Mouse (Mus musculus): Measurements from ENCODE around the gene Evi2a. TPM values are rescaled to one million over a fixed set of nuclear protein-coding genes. Genes with fewer than 3 reads are reported as not detected.
A peak's percentile ranks its signal among the peaks of the same experiment; 100 is the strongest.

Evi2a gene
- total RNA-seq, 2 experiments from 2014 or later = 3.1 to 3.7 TPM

DNA sequence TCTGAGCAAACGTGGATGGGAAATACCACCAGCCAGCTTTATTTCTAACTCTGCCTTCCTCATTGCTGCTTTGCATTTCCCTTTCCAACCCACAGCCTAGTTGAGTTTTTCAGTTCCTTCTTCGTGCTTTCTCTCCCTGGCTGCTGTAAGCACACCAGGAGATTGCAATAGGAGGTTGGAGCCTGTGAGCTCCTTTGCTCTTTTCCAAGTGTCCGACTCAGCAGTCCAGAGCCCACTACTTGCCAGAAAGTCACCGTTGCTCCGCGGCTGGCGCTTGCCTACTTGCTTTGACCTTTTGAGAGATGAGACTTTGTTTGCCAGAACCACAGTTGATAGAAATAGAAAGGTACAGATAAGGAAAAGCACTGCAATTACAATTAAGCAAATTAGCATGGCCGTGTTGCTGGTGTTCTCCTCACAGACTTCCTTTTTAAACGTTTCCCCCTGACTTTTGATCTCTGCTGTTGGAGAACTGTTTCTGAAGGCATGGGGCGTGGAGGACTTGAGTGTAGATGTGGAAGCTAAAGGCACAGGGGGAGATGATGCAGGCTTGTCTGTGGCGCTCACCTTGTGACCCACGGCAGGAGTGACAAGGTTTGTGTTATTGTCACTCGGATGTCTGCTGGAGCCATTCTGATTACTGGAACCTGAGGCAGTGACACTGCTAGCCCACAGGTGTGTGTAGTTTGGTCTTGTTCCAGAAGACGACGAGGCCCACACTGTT, 3.2 kb downstream of the Evi2a start:
- peak; percentile 22 to 51 for DNase-seq
- intact Hi-C loops (cut with DNase I) = no loop called here

DNA sequence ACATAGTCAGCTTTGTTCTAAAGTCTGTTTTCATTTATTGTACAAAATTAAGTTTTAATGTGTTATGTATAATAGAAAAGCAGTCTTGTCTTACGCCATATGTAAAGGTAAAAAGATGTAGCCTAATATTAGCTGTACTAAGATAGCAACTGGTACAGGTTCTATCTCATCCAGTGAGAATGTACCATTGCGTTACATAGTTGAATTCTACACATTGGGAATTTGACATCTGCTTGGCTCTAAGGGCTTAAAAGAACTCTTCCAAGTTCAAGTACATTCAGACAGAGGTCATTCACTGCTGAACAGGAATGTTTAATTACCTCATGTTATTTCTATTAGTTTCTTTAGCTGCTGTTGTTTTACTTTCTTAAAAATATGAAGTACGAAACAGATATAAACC, 3.9 kb downstream of the Evi2a start:
- intact Hi-C loops (cut with DNase I) = no loop called here
- no peak for DNase-seq

DNA sequence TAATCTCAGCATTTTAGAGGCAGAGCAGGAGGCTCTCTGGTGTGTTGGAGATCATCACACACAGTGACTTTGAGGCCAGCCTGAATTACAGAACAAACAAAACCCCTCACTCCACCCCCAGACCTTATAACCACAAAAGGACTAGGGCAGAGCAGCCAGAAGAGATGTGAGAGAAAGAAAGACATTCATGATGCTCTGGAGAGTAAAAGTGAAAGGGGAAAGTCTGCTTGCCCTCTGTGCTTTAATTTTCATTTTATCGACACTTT, 6.2 kb downstream of the Evi2a start:
- DNase-seq = no peak
- intact Hi-C loops (cut with DNase I) = no loop called here

DNA sequence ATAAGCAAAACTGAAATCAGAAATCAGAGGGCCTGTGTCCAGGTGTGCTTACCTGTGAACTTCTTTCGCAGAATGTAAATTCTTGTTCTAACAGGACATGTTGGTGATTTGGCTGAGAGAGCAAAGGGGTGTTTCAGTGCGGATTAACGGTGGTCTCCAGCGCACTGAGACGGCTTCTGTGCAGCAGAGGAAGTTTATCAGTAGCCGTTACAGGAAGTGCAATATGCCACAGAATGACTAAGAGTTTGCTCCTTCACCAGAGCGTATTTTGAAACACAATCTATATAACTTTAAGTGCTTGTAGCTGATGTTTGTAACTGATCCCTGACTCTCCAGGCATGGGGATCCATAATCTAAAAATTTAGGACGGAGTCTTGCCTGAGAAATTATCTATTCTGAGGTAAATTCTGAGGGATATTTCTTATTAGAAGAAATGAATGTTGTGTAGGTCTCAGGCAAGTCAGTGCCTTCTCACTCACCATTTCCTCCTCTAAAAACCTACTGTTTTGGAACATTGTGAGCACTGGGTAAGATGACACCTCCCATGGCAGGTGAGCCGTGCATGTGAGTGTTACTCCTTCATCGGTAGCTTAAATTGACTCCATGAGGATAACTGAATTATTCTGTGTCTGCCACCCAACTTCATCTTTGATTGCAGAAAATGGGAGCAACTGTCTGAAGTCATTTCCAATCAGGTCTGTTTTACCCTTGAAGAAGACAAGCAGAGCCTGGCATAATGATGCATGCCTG, 6.7 kb downstream of the Evi2a start, which contains the start of gene Evi2b:
Evi2b (minus strand) TSS at position 203 of the 750 bp plus-strand sequence.
- DNase-seq = no peak

DNA sequence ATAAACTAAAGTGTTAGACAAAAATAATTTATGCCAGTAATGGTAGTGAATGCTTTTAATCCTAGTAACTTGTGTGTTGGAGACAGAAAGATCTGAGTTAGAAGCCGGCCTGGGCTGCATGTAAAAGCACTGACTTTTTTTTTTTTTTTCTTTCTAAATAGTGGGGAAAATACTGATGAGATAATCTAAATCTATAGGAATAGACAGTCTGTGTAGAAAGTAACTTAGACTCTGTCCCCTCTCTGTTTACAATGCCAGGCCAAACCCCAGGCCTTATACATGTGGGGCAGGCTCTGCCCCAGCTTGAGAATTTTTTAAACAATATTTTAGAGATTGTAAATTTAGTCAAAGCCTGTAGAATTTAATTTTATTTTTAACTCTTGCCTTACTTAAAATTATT, 7.5 kb downstream of the Evi2a start:
- no peak for DNase-seq
- intact Hi-C loops (cut with DNase I) = no loop called here

More for the DNA sequence above, 6.7 kb downstream of the Evi2a start, which contains the start of gene Evi2b:
- intact Hi-C loops (cut with DNase I) = no loop called here

DNA sequence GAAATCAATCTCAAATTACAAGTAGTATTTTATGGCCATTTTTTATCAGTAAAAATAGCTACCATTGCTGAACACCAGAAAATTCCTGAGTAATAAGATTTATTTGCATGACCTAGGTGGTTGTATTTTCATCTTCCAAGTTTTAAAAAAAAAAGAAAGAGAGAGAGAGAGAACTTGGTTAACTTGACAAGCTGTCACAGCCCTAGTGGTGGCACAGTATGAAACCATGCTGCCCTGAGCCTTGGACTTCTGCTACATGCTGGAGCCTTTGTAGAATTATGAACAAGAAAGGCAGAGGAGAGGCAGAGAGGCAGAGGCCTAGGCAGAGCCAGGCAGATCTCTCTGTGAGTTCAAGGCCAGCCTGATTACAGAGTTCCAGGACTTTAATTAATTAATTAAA, 8.5 kb downstream of the Evi2a start:
- intact Hi-C loops (cut with DNase I) = no loop called here

DNA sequence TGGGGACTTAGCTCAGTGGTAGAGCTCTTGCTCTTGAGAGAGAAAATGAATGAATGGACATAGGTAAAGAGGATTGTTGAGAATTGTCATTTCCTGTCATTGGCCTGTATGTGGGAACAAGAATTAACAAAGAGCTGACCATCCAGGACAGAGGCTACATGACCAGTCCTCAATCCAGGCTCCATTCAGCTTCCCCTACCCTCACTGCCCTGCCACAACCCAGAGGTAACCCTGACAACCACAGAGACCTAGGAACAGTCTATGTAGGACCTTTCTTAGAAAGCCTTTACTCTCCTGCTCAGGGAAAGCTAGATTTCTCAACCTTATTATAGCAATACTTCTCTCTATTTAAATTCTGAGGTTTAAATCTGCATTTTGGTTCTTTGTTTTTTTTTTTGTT, 9.6 kb downstream of the Evi2a start:
- DNase-seq = no peak
- intact Hi-C loops (cut with DNase I) = no loop called here

More for the DNA sequence above, 8.5 kb downstream of the Evi2a start:
- no peak for DNase-seq

DNA sequence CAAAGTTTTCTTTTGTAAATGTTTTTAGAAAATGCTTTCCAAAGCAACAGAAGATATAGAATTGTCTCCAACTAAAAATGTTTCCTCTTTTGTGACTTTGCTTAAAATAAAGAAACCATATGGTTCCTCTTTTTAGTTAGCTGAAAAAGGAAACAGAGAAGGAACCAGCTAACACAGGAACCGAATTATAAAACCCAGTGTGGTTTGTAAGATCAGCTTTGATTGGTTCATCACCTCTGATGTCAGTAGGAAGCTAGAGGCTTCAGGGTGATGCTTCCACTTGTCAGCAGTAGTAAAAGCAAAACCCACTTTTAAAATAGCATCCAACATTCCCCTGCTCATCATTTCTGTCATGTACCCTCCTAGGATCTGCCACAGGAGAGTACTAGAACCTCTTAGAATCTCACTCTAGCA, 10.5 kb downstream of the Evi2a start:
- intact Hi-C loops (cut with DNase I) = no loop called here
- no peak for DNase-seq

DNA sequence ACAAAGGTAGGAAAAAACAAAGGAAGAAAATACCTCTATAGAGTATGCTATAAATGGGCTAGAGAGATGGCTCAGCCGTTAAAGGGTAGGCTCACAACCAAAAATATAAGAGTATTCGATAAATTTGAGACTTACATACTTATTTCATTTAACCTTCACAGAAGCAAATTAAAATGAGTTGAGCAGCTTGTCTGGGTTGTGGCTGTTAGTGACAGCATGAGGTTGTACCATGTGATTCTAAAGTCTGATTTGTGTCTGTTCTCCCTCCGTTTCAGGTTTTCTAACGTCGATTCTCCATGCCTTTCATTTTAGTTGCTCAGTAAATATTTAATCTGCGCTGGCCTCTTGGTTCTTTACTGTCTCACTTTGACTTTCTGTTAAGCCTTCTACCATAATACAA, 11.1 kb downstream of the Evi2a start:
- DNase-seq = no peak
- intact Hi-C loops (cut with DNase I) = no loop called here

DNA sequence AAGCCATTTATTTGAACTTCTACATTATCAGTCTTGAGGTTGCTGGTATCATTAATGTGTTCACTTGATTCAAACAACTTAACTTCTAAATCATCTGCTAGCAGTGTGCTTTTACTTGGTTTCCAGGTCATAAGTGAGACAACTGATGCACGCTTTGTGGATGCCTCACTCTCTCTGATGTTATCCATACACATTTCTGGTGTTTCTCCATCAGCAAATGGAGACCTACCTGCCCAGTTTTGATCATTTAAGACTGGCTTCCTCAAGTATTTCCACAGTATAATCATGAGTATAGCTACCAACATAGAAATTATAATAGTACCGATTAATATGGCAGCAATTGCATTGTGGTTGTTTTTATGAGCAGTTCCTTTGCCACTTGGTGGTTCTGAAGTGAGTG, 14.6 kb downstream of the Evi2a start:
- DNase-seq = no peak
- intact Hi-C loops (cut with DNase I) = no loop called here

DNA sequence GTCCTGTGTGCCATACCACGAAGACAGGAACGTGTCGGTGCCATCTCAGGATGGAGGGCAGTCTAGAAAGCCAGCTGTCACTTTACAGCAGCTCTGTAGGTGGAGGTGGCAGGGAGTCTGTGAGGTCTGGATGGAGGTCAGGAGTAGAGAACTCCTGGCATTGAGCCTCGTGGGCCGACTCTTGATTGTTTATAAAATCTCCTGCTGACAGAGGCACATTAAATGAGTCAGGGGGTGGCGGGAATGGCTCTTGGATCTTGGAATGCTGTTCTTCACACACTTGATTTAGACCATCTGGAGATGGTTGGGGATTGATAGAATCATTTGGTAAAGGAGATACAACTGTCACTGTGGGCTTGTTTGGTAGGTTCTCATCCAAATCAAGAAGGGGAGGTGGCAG, 15.1 kb downstream of the Evi2a start:
- intact Hi-C loops (cut with DNase I) = no loop called here

DNA sequence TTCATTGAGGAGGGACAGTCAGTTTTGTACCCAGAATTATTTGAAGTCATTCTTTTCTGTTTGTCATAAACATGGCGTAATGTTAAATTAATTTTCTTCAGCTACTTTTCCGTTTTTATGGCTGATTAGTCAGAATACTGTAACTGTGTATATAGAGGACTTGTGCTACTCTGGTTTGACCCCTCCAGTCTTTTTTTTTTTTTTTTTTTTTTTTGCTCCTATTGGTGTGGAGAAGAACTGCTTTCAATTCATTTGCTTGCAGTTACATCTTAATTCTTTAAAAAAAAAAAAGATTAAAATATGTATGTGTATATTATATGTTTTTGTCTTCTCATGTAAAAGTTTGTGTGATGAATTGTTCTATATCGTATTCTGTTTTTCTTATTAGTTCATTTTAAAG, 18.4 kb downstream of the Evi2a start:
- intact Hi-C loops (cut with DNase I) = no loop called here
- DNase-seq = no peak

More for the DNA sequence above, 15.1 kb downstream of the Evi2a start:
- DNase-seq = no peak

DNA sequence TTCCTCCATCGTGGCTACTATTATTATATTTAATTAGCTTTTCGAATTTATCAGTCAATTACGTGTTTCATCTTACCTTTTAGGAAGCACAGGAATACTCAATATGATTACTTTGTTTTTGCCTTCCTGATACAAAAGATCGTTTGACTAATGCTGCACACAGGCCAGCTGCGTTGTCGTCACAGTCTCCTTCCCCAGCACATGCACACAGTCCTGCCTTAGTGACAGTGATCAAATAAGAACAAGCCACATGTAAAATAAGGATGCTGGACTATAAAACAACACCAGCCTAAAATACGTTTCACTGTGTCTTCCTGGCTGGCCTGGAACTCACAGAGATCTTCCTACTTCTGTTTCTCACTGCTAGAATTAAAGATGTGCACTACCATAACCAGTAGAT, 25.9 kb downstream of the Evi2a start:
- no peak for DNase-seq
- intact Hi-C loops (cut with DNase I) = no loop called here

DNA sequence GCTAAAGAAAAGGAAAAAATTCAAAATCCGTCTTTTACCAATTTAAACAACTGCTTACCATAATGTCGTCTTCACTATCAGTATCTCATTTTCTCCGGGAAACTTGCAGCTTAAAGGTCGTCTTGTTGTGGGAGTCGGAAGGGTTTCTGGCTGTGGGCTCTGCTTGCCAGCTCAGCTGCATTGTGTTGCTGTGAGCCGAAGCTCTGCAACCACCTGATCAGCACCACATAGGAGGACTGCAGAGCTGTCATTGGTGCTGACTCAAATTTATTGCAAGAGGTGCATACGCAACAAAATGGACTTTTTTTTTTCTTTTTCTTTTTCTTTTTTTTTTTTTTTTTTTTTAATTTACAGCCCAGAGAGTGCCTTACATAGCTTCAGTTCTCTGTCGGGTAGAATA, 26.6 kb downstream of the Evi2a start, which contains the start of gene Omg:
Omg (minus strand) TSS at position 240 of the 400 bp plus-strand sequence.
- DNase-seq = no peak
- intact Hi-C loops (cut with DNase I) = no loop called here

DNA sequence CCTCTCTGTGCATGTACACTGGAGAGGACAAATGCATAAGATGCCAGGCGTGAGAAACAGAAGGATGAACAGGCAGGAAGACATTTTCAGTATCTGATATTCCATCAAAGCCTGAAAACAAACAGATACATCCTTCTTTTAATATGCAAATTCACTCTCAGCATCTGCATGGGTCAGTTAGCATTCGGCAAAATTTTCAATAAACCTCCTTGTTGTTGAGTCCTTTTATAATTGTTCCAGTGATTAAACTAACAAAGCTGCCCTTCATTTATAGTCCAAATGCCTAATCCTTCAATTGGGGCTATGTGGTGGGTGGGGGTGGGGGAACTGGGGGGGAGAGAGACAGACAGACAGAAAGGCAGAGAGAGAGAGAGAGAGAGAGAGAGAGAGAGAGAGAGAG, 27.5 kb downstream of the Evi2a start:
- intact Hi-C loops (cut with DNase I) = no loop called here

DNA sequence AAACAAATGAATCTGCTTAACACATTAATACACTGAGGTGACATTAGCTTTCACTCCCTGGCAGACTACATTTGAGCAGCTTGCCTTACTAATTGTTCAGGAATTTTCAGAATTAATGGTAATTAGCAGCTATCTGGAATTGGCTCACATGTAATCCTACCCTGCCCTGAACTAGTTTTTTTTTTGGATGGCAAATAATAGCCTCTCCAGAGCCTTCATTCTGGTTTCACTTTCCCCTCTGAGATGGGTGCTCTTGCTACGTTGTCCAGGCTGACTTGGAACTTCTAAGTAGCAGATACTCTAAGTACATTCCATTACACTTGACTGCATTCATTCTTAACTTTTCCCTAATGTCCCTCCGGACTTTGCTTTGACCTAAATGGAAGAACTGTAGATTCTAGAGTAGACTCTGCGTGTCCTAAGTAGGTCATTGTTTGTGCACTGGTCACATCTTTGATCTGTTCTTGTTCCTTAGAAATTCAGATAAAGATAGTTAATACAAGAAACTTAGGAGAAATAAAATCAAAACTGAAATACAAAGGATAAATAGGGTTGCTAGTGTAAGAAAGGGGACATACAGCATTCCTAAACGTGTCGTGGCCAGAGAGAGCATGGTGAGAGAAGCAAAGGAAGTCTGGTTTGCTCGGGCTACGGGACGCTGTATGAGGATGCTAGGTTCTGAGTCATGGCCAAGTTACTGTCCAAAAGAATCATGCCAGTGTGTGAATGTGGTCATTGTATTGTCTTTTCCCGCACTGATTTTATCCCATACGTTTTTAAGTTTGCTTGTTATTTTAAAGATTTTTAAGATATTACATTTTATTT, 35.2 kb downstream of the Evi2a start:
- intact Hi-C loops (cut with DNase I) = no loop called here
- no peak for DNase-seq

More for the DNA sequence above, 27.5 kb downstream of the Evi2a start:
- DNase-seq = no peak

DNA sequence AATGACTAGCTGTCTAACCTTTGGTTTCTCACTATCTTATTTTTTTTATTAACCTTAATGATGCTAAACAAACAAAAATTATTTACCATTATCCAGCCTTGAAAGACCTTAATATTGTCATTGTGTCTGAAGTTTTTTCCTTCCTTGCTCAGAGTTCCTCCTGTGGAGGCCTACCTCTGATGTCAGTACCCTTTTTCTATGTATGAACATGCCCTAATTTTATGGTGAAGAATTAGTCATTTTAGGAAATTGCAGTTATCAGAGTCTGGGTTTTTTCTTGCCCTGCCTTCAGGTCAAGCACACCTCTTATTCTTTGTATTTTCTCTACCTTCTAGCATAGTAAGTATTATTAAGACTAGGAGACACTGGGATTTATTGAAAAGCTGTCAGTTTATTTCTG, 45.7 kb downstream of the Evi2a start:
- no peak for DNase-seq
- intact Hi-C loops (cut with DNase I) = no loop called here

DNA sequence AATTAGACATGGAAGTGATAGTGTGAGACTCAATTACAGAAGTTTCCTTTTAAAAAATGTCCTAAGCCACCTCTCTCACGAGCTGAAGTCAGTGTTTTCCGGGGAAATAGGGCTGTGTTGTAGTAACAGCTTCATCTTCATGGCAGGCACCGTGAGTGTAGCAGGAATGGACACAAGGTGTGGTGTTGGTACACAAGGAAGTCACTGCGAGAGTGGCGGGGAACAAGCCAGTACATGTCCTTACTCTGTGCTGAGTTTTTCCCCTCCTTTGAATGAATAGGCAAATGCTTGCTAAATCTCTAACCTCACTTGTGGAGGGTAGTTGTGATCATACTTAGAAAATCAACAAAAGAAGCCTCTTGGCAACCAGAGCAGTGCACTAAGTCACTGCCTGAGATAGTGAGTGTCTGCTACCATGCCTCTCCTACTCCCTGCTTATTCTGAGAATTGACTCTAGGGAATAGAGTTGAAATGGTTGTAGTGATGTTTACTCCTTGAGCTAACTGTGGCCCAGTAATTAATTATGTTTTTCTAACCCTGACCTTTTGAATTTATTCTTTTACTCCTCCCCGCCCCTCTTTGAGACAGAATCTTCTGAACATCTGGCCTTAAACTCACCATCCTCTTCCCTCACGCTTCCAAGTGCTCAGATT, 46.4 kb downstream of the Evi2a start:
- DNase-seq = no peak
- intact Hi-C loops (cut with DNase I) = no loop called here

DNA sequence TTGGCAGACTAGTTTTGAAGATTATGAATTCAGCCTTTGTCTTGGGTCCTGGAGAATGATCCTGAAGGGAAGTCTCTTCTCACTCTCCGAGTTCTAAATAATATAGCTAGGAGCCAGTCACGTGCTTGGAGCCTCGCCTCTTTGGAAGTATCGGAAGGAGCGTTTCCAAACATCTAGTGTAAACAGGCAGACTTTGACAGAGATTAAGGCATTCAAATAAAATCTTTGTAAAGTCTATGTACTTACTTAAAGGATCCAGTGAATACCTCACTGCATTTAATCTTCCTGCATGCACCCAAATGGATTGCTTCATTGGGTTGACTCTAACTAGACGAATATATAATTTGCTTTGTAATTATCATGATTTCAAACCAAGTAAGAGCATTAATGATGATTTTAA, 47.0 kb downstream of the Evi2a start:
- intact Hi-C loops (cut with DNase I) = no loop called here
- DNase-seq = no peak
